Mouse (Mus musculus) CH12.LX (cell line): ENCODE measurements around the gene Fam117a. TPM values are rescaled to one million over a fixed set of nuclear protein-coding genes. Genes with fewer than 3 reads are reported as not detected.

Experiments
- DNase-seq: peaks from one replicate; pipeline ENCODE4 v3.0.0-alpha.2; 2013; ENCODE audit errors: extremely low read depth
- H3K27ac ChIP-seq: 2 replicates; pipeline ENCODE4 v1.5.1; 2012; ENCODE audit warnings: low read depth, mild to moderate bottlenecking, control low read depth, moderate library complexity; ENCODE audit not compliant: insufficient read depth
- H3K27me3 ChIP-seq: replicated peaks from 2 replicates; pipeline ENCODE3; 2012; ENCODE audit warnings: inconsistent platforms
- H3K36me3 ChIP-seq, 2 experiments: replicated peaks in 1 of 2; 2 replicates each; pipeline versions ENCODE3 to v1.6.1; 2012; ENCODE audit warnings: inconsistent platforms in 1 of 2, low read length in 1 of 2, mild to moderate bottlenecking in 1 of 2, mixed read lengths in 1 of 2, moderate library complexity in 1 of 2; ENCODE audit not compliant: control insufficient read depth in 1 of 2, insufficient read depth in 1 of 2
- H3K4me1 ChIP-seq, 2 experiments: 2 replicates each; pipeline ENCODE4 v1.6.1; 2012; ENCODE audit warnings: inconsistent platforms in 1 of 2, moderate library complexity in 1 of 2; ENCODE audit not compliant: insufficient read depth in 2 of 2, control insufficient read depth in 1 of 2
- H3K4me2 ChIP-seq: 2 replicates; pipeline ENCODE4 v1.6.1; 2012; ENCODE audit warnings: low read depth, mild to moderate bottlenecking, control low read depth; ENCODE audit not compliant: poor library complexity, insufficient read depth, severe bottlenecking
- H3K4me3 ChIP-seq, 3 experiments: fragments of 150-350 bp in 1 of 3; sonication (generic) in 1 of 3; replicated peaks in 1 of 3; 2 replicates each; pipeline versions ENCODE3 to v1.5.1; 2011 to 2012; ENCODE audit warnings: low read depth in 2 of 3, low read length in 2 of 3, mild to moderate bottlenecking in 2 of 3, moderate library complexity in 2 of 3, control low read depth in 1 of 3, improper control_type of control experiment in 1 of 3, inconsistent platforms in 1 of 3, mixed read lengths in 1 of 3; ENCODE audit not compliant: poor library complexity in 1 of 3
- H3K79me2 ChIP-seq: replicated peaks from 2 replicates; pipeline ENCODE4 v1.6.1; 2012; ENCODE audit warnings: mild to moderate bottlenecking, moderate library complexity; ENCODE audit not compliant: control insufficient read depth, poor library complexity, insufficient read depth, severe bottlenecking; ENCODE audit errors: extremely low read depth
- H3K9ac ChIP-seq: 2 replicates; pipeline ENCODE4 v1.6.1; 2012; ENCODE audit warnings: low read depth, mild to moderate bottlenecking, control low read depth, moderate library complexity; ENCODE audit not compliant: insufficient read depth
- H3K9me3 ChIP-seq: replicated peaks from 2 replicates; pipeline ENCODE3; 2012; ENCODE audit warnings: low read length, inconsistent platforms, mixed read lengths
- BHLHE40 ChIP-seq: IDR thresholded peaks from 2 replicates; pipeline ENCODE4 v1.6.1; 2011; ENCODE audit warnings: mild to moderate bottlenecking, low read depth, low read length, improper control_type of control experiment
- EP300 ChIP-seq: IDR thresholded peaks from 2 replicates; pipeline ENCODE4 v1.6.1; 2011; ENCODE audit warnings: low read length, improper control_type of control experiment
- ETS1 ChIP-seq: conservative IDR thresholded peaks from 2 replicates; pipeline ENCODE4 v1.6.1; 2012; ENCODE audit warnings: low read depth, mild to moderate bottlenecking, inconsistent platforms, low read length, improper control_type of control experiment, moderate library complexity
- JUND ChIP-seq: conservative IDR thresholded peaks from 2 replicates; pipeline ENCODE4 v1.6.1; 2011; ENCODE audit warnings: low read depth, low read length, improper control_type of control experiment
- KAT2A ChIP-seq: IDR thresholded peaks from 2 replicates; pipeline ENCODE4 v1.6.1; 2012; ENCODE audit warnings: low read length, improper control_type of control experiment, inconsistent platforms; ENCODE audit not compliant: insufficient replicate concordance
- MXI1 ChIP-seq: IDR thresholded peaks from 2 replicates; pipeline ENCODE4 v1.6.1; 2011; ENCODE audit warnings: mild to moderate bottlenecking, low read depth, low read length, improper control_type of control experiment
- NELFE ChIP-seq: IDR thresholded peaks from 2 replicates; pipeline ENCODE4 v1.6.1; 2011; ENCODE audit warnings: low read depth, low read length, improper control_type of control experiment
- PAX5 ChIP-seq: IDR thresholded peaks from 2 replicates; pipeline ENCODE4 v1.6.1; 2012; ENCODE audit warnings: low read length, inconsistent platforms, mixed read lengths
- RAD21 ChIP-seq: IDR thresholded peaks from 2 replicates; pipeline ENCODE4 v1.6.1; 2011; ENCODE audit warnings: low read depth, mild to moderate bottlenecking, low read length, improper control_type of control experiment, moderate library complexity
- RCOR1 ChIP-seq: conservative IDR thresholded peaks from 2 replicates; pipeline ENCODE4 v1.6.1; 2012; ENCODE audit warnings: low read depth, mild to moderate bottlenecking, inconsistent platforms, low read length, improper control_type of control experiment
- TBP ChIP-seq: conservative IDR thresholded peaks from 2 replicates; pipeline ENCODE4 v1.6.1; 2011; ENCODE audit warnings: low read depth, low read length, improper control_type of control experiment
- TCF12 ChIP-seq: IDR thresholded peaks from 2 replicates; pipeline ENCODE4 v1.6.1; 2014; ENCODE audit warnings: low read depth, mild to moderate bottlenecking, inconsistent platforms, low read length, improper control_type of control experiment
- UBTF ChIP-seq: IDR thresholded peaks from 2 replicates; pipeline ENCODE4 v1.6.1; 2012; ENCODE audit warnings: low read depth, mild to moderate bottlenecking, inconsistent platforms, low read length, improper control_type of control experiment, moderate library complexity
- USF1 ChIP-seq: IDR thresholded peaks from 2 replicates; pipeline ENCODE4 v1.6.1; 2014; ENCODE audit warnings: low read depth, mild to moderate bottlenecking, inconsistent platforms, low read length, improper control_type of control experiment
- ZC3H11A ChIP-seq: IDR thresholded peaks from 2 replicates; pipeline ENCODE4 v1.6.1; 2012; ENCODE audit warnings: low read depth, mild to moderate bottlenecking, inconsistent platforms, low read length, improper control_type of control experiment
- ZMIZ1 ChIP-seq: IDR thresholded peaks from 2 replicates; pipeline ENCODE4 v1.6.1; 2012; ENCODE audit warnings: low read depth, mild to moderate bottlenecking, inconsistent platforms, low read length, improper control_type of control experiment
- ZNF384 ChIP-seq: IDR thresholded peaks from 2 replicates; pipeline ENCODE4 v1.6.1; 2012; ENCODE audit warnings: low read depth, low read length, improper control_type of control experiment, inconsistent platforms
- dilution Hi-C: fragments of 300-500 bp; cut with MboI; formaldehyde crosslinking; loops from 2 replicates; pipeline ENCODE4 v1.14.3; 2020; ENCODE audit warnings: low sequenced_read_pairs; ENCODE audit not compliant: extremely low pct_unique_long_range_greater_than_20kb, extremely low pct_ligation_motif_present
- in situ Hi-C: fragments of 300-500 bp; cut with MboI; formaldehyde crosslinking; loops from 3 replicates; pipeline ENCODE4 v1.14.3; 2019; ENCODE audit warnings: low sequenced_read_pairs, low pct_ligation_motif_present, low pct_unique_long_range_greater_than_20kb, mixed read lengths
- polyA plus RNA-seq: library from polyadenylated mRNA; unstranded; fragments of >175 nt; gene quantifications from 2 replicates; pipeline ENCODE4 v1.2.1, GENCODE M21; 2012; ENCODE audit warnings: low read depth; ENCODE audit not compliant: insufficient read length
- total RNA-seq, 2 experiments: library from RNA; depleted of rRNA; stranded (reverse); fragments of 300-350 nt in 1 of 2; fragments of >200 nt in 1 of 2; gene quantifications; 2 replicates each; pipeline ENCODE4 v1.2.3; 2012 to 2014

Gene Fam117a
- total and polyA plus RNA-seq, 3 experiments: 0.54 to 2.2 (median 0.91) TPM

DNA sequence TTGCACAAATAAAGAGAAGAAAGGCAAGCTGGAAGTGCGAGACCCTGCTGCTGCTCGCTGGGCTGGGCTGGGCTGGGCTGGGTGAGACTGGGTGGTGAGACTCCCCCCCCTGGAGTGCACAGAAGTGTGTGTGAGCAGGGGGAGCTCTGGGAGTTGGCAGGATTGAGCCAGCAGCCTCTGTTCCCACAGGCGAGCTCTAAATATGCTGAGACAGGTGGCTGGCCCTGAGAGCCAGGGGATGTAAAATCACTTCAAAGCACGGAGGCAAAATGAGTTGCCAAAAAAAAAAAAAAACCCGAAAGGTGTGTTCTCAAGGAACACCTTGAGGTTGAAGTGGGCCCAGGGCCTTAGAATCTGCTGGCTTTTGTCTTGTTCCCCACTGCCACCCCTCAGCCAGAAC lies 54.9 kb downstream of the Fam117a start:
- dilution Hi-C loops (no loop called here), in situ Hi-C loops (loop anchor here (25.0 kb wide), 1 partner anchor 271 kb away; the partner anchor contains the start of gene Phb)
- no peaks in the 10 kb centered on the region for H3K27me3 ChIP-seq
- H3K9me3 ChIP-seq: no peaks in the 10 kb centered on the region
- peaks cover 48 to 68% of the 10 kb centered on the region in 2 experiments for H3K36me3 ChIP-seq
- H3K4me1 ChIP-seq: no peaks in the 10 kb centered on the region; a peak in 1 of 4 replicates
- no peaks in the 10 kb centered on the region for H3K79me2 ChIP-seq
- H3K27ac ChIP-seq: no peak overlapping the region
- H3K4me3 ChIP-seq: no peak overlapping the region
- no peak overlapping the region for H3K4me2 ChIP-seq
- DNase-seq: no peak
- no peak for TF ChIP-seq ZNF384
- no peak for TF ChIP-seq ETS1
- TF ChIP-seq TBP: no peak
- no peak for TF ChIP-seq PAX5
- no peak for TF ChIP-seq JUND
- TF ChIP-seq RCOR1: no peak
- no peak for TF ChIP-seq UBTF
- no peak overlapping the region for H3K9ac ChIP-seq

DNA sequence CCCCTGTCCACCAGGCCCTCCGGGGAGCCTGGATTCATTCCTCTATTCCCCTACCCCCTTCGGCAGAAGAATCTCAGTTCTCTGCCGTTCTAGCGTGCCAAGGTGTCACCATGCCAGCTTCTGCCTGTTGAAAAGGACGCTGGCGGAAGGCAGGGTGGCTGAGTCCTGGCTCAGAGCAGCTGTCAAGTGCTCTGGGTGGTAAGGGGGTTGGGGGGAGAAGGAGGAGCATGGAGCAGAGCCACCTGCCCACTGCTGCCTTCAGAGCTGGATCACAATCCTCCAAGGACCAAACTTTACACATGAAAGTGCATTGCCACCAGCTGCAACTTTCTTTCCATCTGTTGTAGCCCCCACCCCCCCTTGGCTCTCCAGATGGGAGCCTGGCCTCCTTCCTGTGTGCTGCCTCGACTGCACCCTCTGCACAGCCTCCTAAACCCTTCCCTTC lies 55.4 kb downstream of the Fam117a start:
- Histone ChIP-seq H3K27me3 (no peaks in the 10 kb centered on the region), H3K9ac (no peak overlapping the region), H3K79me2 (no peaks in the 10 kb centered on the region), H3K27ac (no peak overlapping the region), H3K4me3 (no peak overlapping the region), H3K4me2 (no peak overlapping the region), H3K9me3 (no peaks in the 10 kb centered on the region), H3K4me1 (no peaks in the 10 kb centered on the region; a peak in 1 of 4 replicates), H3K36me3 (peaks cover 44 to 63% of the 10 kb centered on the region in 2 experiments)
- in situ Hi-C loops (loop anchor here (25.0 kb wide), 1 partner anchor 270 kb away; the partner anchor contains the start of gene Phb), dilution Hi-C loops (no loop called here)
- TF ChIP-seq UBTF (no peak), ETS1 (no peak), BHLHE40 (no peak), USF1 (no peak), ZC3H11A (no peak), JUND (no peak), MXI1 (no peak), RAD21 (no peak), ZMIZ1 (no peak), TCF12 (no peak), NELFE (no peak), EP300 (no peak), ZNF384 (no peak), KAT2A (no peak)
- no peak for DNase-seq
